Mouse (Mus musculus) lung, embryonic 15.5 days (tissue): ENCODE data around the gene Kif18a. TPM values are rescaled to one million over a fixed set of nuclear protein-coding genes. Genes with fewer than 3 reads are reported as not detected.

Experiments
- ATAC-seq: fragments of 200-750 bp; cut with Nextera tagmentation; 2 replicates; pipeline ENCODE4 v1.8.0; 2017; ENCODE audit warnings: moderate number of reproducible peaks, borderline replicate concordance; ENCODE audit not compliant: low FRiP score, low TSS enrichment; ENCODE audit errors: extremely low read depth
- H3K27ac ChIP-seq: fragments of 300-500 bp; sonication (generic); 2 replicates; pipeline ENCODE4 v1.5.1; 2015; ENCODE audit warnings: moderate library complexity, mild to moderate bottlenecking, inconsistent platforms
- H3K27me3 ChIP-seq: fragments of 300-500 bp; sonication (generic); 2 replicates; pipeline ENCODE4 v1.6.1; 2015; ENCODE audit warnings: inconsistent platforms
- H3K36me3 ChIP-seq: fragments of 300-500 bp; sonication (generic); 2 replicates; pipeline ENCODE4 v1.6.1; 2015; ENCODE audit warnings: inconsistent platforms
- H3K4me1 ChIP-seq: fragments of 300-500 bp; sonication (generic); 2 replicates; pipeline ENCODE4 v1.6.1; 2015; ENCODE audit warnings: inconsistent platforms
- H3K4me2 ChIP-seq: fragments of 300-500 bp; sonication (generic); 2 replicates; pipeline ENCODE4 v1.6.1; 2015; ENCODE audit warnings: inconsistent platforms, mild to moderate bottlenecking, moderate library complexity
- H3K4me3 ChIP-seq: fragments of 300-500 bp; sonication (generic); 2 replicates; pipeline ENCODE4 v1.5.1; 2015; ENCODE audit warnings: mild to moderate bottlenecking, inconsistent platforms
- H3K9ac ChIP-seq: fragments of 300-500 bp; sonication (generic); 2 replicates; pipeline ENCODE4 v1.6.1; 2015; ENCODE audit warnings: inconsistent platforms
- H3K9me3 ChIP-seq: fragments of 300-500 bp; sonication (generic); 2 replicates; pipeline ENCODE4 v1.6.1; 2016; ENCODE audit warnings: inconsistent platforms
- WGBS: fragments of 180-500 bp; shearing (Covaris S2); methylation state at CpG from one replicate; pipeline ENCODE4 v1.1.7; 2015; 5-methylcytosine and 5-hydroxymethylcytosine counted together
- polyA plus RNA-seq: library from polyadenylated mRNA; unstranded; fragments of >200 nt; fragmentation: Nextera tagmentation; extraction: Ambion mirVana; gene quantifications from 2 replicates; pipeline ENCODE4 v1.2.1, GENCODE M21; 2015

Kif18a gene
- polyA plus RNA-seq, 1 experiment from 2014 or later: 24.3 TPM

DNA sequence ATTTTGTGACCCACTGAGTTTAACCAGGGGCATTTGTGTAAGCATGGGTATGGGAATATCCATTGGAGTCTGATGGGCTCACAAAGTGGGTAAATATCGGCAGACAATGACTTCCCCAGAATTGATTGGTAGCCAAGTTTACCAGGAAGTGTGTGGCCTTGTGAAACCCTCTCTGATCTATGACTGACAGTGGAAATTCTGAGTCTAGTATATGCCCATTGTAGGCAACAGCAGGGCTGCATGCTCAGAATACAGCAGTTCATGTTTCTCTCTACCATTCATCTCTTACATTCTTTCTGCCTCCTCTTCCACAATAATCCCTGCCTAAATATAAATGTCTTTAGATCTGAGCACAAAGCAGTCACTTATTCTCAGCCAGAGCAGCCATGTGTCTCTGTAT is 103.5 kb downstream of the Kif18a start:
- Histone ChIP-seq H3K4me2 (no peak overlapping the region), H3K36me3 (no peaks in the 10 kb centered on the region), H3K27me3 (no peaks in the 10 kb centered on the region), H3K27ac (no peak overlapping the region), H3K9ac (no peak overlapping the region), H3K4me3 (no peak overlapping the region), H3K4me1 (no peaks in the 10 kb centered on the region), H3K9me3 (no peaks in the 10 kb centered on the region)
- 62% methylated on average over 1 of the region's 1 CpGs for WGBS
- ATAC-seq: no peak

DNA sequence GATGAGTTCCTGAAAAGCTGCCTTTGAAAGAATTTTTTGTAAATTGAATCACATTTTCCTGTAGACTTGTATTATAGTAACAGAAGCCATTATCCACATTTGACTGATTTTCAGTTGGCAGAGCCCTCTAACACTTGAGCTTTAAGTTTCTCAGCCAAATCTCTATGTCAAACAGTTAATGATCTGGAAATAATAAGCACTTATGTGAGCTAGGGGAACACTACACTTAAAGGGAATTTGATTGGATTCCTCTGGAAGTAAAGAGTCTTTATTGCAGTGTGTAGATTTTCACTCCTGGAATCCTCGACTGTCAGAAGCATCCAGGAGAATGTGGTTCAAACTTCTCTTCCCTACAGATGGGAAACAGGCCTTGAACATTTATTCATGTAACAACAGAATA is 105.7 kb downstream of the Kif18a start:
- no peak for ATAC-seq
- no peak overlapping the region for H3K4me2 ChIP-seq
- no peak overlapping the region for H3K27ac ChIP-seq
- H3K4me1 ChIP-seq: no peaks in the 10 kb centered on the region
- H3K36me3 ChIP-seq: no peaks in the 10 kb centered on the region
- H3K4me3 ChIP-seq: no peak overlapping the region
- 42% methylated on average over 1 of the region's 1 CpGs for WGBS
- no peaks in the 10 kb centered on the region for H3K27me3 ChIP-seq
- H3K9me3 ChIP-seq: no peaks in the 10 kb centered on the region
- H3K9ac ChIP-seq: no peak overlapping the region

DNA sequence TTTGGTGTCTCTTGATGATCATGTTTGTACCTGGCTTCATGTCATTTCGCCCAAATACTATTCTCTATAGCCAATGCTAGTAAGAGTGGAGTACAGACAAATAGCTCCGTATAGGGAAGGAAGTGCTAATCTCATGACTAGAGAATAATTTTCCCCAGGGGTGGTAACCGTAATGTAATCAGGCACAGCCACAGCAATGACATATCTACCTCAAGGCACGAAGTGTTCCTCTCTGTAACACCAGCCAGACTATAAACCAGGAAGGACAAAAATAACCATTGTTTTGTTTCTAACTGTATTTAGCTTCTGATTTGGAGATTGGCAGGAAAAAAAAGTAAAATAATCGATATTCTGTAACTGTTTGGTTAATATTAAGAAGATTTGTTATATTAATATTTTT is 108.2 kb downstream of the Kif18a start:
- no peak for ATAC-seq
- 69% methylated on average over 5 of the region's 5 CpGs for WGBS
- Histone ChIP-seq H3K9ac (no peak overlapping the region), H3K4me1 (no peaks in the 10 kb centered on the region), H3K27ac (no peak overlapping the region), H3K4me3 (no peak overlapping the region), H3K36me3 (no peaks in the 10 kb centered on the region), H3K9me3 (no peaks in the 10 kb centered on the region), H3K4me2 (no peak overlapping the region), H3K27me3 (no peaks in the 10 kb centered on the region)

DNA sequence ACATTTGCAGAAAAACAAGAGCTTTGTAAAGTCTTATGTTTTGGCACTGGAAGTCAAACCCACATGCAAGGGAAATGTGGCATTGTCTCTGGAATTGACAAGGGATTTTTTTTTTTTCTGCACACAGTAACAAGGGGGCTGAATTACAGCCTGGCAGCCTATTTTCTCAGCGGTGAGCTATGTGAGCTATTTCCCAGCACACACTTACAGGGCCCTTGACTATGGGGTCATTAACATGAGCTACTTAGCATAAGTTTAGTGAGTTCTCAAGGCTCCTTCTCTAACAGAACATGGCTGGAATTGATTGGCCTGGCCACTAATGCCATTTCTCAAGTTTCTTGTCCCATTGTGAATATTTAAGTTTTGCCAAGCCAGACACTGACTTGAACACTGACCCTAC is 109.4 kb downstream of the Kif18a start:
- H3K27ac ChIP-seq: no peak overlapping the region
- no peaks in the 10 kb centered on the region for H3K4me1 ChIP-seq
- 33% methylated on average over 1 of the region's 1 CpGs for whole genome bisulfite sequencing

More for the DNA sequence above, 109.4 kb downstream of the Kif18a start:
- Histone ChIP-seq H3K27me3 (no peaks in the 10 kb centered on the region), H3K4me2 (no peak overlapping the region), H3K9me3 (no peaks in the 10 kb centered on the region), H3K4me3 (no peak overlapping the region), H3K9ac (no peak overlapping the region), H3K36me3 (no peaks in the 10 kb centered on the region)
- no peak for ATAC-seq

Other genes starting within 250 kb of the Kif18a start
- gene Mettl15, start within 50 bp of the Kif18a start, polyA plus RNA-seq: 15.1 and 16.6 TPM in 2 replicates